Mouse (Mus musculus) liver, embryonic 12.5 days (tissue): Measurements from ENCODE around the gene Clasrp. TPM values are rescaled to one million over a fixed set of nuclear protein-coding genes. Genes with fewer than 3 reads are reported as not detected.
A peak's percentile ranks its signal among the peaks of the same experiment; 100 is the strongest.

Experiments used
- ATAC-seq: fragments of 200-750 bp; cut with Nextera tagmentation; 2 replicates; pipeline ENCODE4 v1.8.0; 2017; ENCODE audit warnings: moderate number of reproducible peaks, mild to moderate bottlenecking, moderate library complexity
- H3K27ac ChIP-seq: fragments of 300-500 bp; sonication (generic); 2 replicates; pipeline ENCODE4 v1.5.1; 2016; ENCODE audit warnings: mild to moderate bottlenecking
- H3K27me3 ChIP-seq: fragments of 300-500 bp; sonication (generic); replicated peaks from 2 replicates; pipeline ENCODE4 v1.6.1; 2016; ENCODE audit warnings: mild to moderate bottlenecking, moderate library complexity
- H3K36me3 ChIP-seq: fragments of 300-500 bp; sonication (generic); 2 replicates; pipeline ENCODE4 v1.6.1; 2016; ENCODE audit warnings: mild to moderate bottlenecking, moderate library complexity
- H3K4me1 ChIP-seq: fragments of 300-500 bp; sonication (generic); 2 replicates; pipeline ENCODE4 v1.6.1; 2016
- H3K4me2 ChIP-seq: fragments of 300-500 bp; sonication (generic); 2 replicates; pipeline ENCODE4 v1.6.1; 2016; ENCODE audit warnings: mild to moderate bottlenecking, moderate library complexity
- H3K4me3 ChIP-seq: fragments of 300-500 bp; sonication (generic); 2 replicates; pipeline ENCODE4 v1.5.1; 2016; ENCODE audit warnings: mild to moderate bottlenecking, moderate library complexity
- H3K9ac ChIP-seq: fragments of 300-500 bp; sonication (generic); 2 replicates; pipeline ENCODE4 v1.6.1; 2016; ENCODE audit warnings: mild to moderate bottlenecking, moderate library complexity
- H3K9me3 ChIP-seq: fragments of 300-500 bp; sonication (generic); replicated peaks from 2 replicates; pipeline ENCODE4 v1.6.1; 2016; ENCODE audit warnings: mild to moderate bottlenecking, moderate library complexity
- WGBS: fragments of 180-500 bp; shearing (Covaris S2); methylation state at CpG from one replicate; pipeline ENCODE4 v1.1.7; 2016; ENCODE audit not compliant: insufficient replicate concordance; 5-methylcytosine and 5-hydroxymethylcytosine counted together
- polyA plus RNA-seq: library from polyadenylated mRNA; unstranded; fragments of >200 nt; fragmentation: Nextera tagmentation; extraction: Ambion mirVana; gene quantifications from 2 replicates; pipeline ENCODE4 v1.2.1, GENCODE M21; 2016

The Clasrp gene
- polyA plus RNA-seq, 1 experiment from 2014 or later = 23.9 TPM

GRCm38 (mm10) chr7:19546007-19546406 lies 58.3 kb downstream of the Clasrp start:
- Histone ChIP-seq H3K9ac (no peak overlapping the region), H3K27ac (no peak overlapping the region), H3K4me3 (no peak overlapping the region), H3K27me3 (no peaks in the 10 kb centered on the region), H3K36me3 (peaks cover 36% of the 10 kb centered on the region), H3K4me2 (no peak overlapping the region), H3K9me3 (no peaks in the 10 kb centered on the region), H3K4me1 (peaks cover 52% of the 10 kb centered on the region)
- WGBS = 81% methylated on average over 3 of the region's 3 CpGs
- ATAC-seq = no peak

DNA sequence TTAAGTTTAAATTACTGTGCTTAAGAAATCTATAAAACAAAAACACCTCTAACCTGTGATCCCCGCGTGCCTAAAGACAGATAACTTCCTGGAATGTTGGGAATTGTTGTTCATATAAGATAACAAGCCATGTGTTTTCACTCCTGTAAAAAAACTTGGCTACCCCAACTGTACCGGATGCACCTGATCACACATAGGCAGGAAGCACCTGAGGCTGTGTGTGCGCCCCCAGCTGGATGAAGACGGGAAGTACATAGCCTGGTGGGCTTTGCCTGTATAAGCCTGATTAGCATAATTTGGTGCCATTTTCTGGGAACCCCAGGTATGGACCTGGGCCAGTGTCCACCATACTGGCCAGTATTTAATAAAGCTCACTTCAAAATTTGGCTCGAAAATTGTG lies 60.7 kb downstream of the Clasrp start:
- no peak for ATAC-seq
- no peak overlapping the region for H3K27ac ChIP-seq
- H3K9me3 ChIP-seq = no peaks in the 10 kb centered on the region
- H3K4me3 ChIP-seq = no peak overlapping the region
- no peaks in the 10 kb centered on the region for H3K27me3 ChIP-seq
- peaks cover 30% of the 10 kb centered on the region for H3K36me3 ChIP-seq
- no peak overlapping the region for H3K9ac ChIP-seq
- H3K4me2 ChIP-seq = no peak overlapping the region
- peaks cover 51% of the 10 kb centered on the region for H3K4me1 ChIP-seq
- 46% methylated on average over 6 of the region's 6 CpGs for WGBS

DNA sequence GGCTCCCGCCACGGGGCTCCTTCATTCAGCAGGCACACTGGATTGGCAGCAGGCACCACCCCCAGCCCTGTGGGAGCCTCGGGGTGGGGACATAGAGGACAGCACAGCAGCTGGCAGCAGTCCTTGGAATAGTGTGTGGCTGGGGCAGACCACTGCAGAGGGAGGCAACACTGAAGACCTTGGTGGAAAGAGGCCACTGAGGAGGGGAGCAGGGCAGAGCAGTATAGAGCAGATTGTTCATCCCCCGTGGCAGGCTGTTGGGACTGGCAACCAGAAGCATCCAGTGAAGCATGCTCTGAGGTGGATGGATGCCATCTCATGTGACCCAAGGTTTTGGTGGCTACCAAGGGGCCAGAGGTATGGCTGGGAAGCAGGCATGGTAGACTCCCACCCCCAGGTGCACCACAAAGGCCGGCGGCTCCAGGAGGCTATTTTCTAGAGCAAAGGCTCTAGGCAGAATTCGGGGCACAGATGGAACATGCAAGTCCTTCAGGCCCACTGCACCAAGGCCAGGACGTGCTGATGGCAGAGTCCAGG lies 62.1 kb downstream of the Clasrp start:
- no peak for ATAC-seq
- Histone ChIP-seq H3K27me3 (no peaks in the 10 kb centered on the region), H3K9ac (no peak overlapping the region), H3K36me3 (peaks cover 23% of the 10 kb centered on the region), H3K27ac (no peak overlapping the region), H3K4me1 (peaks cover 40% of the 10 kb centered on the region), H3K4me2 (no peak overlapping the region), H3K9me3 (no peaks in the 10 kb centered on the region), H3K4me3 (no peak overlapping the region)
- 70% methylated on average over 8 of the region's 8 CpGs for WGBS

DNA sequence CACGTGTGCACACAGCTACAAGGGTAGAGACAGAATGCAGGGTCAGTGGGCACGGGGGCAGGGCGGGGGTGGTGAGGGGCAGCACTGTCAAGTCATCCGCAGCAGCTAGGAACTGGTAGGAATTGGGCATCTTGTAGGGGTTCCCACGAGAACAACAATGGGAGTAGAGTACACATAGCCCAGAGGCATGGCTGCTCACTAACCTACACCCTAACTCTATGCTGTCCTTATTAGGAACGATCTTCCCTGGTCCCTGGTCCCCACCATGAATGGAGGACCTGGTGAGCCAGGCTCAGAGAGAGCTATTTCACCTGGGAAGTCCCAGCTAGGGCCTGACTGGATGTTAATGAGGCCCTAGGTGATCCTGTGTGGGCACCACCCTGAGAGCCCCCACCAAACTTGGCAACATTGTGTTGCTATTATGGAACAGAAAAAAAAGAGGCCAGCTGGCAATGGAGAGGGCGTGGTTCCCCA lies 62.6 kb downstream of the Clasrp start:
- H3K4me1 ChIP-seq = peaks cover 35% of the 10 kb centered on the region
- H3K9ac ChIP-seq = no peak overlapping the region
- 83% methylated on average over 7 of the region's 7 CpGs for WGBS
- ATAC-seq = 0 out of 2 replicates have a peak, but pooled peaks have one; percentile 9
- H3K4me2 ChIP-seq = no peak overlapping the region
- no peaks in the 10 kb centered on the region for H3K27me3 ChIP-seq
- no peak overlapping the region for H3K4me3 ChIP-seq
- H3K9me3 ChIP-seq = no peaks in the 10 kb centered on the region
- no peak overlapping the region for H3K27ac ChIP-seq
- peaks cover 25% of the 10 kb centered on the region for H3K36me3 ChIP-seq

GRCm38 (mm10) chr7:19540771-19541566 lies 63.3 kb downstream of the Clasrp start:
- Histone ChIP-seq H3K36me3 (peaks cover 28% of the 10 kb centered on the region), H3K4me2 (no peak overlapping the region), H3K9ac (no peak overlapping the region), H3K9me3 (no peaks in the 10 kb centered on the region), H3K4me1 (peaks cover 29% of the 10 kb centered on the region), H3K27me3 (no peaks in the 10 kb centered on the region), H3K27ac (no peak overlapping the region), H3K4me3 (no peak overlapping the region)
- no peak for ATAC-seq
- WGBS = 88% methylated on average over 2 of the region's 2 CpGs

GRCm38 (mm10) chr7:19534676-19535075 lies 69.6 kb downstream of the Clasrp start:
- Histone ChIP-seq H3K4me2 (no peak overlapping the region), H3K9ac (no peak overlapping the region), H3K27me3 (no peaks in the 10 kb centered on the region), H3K27ac (no peak overlapping the region), H3K36me3 (peaks cover 75% of the 10 kb centered on the region), H3K4me3 (no peak overlapping the region), H3K9me3 (no peaks in the 10 kb centered on the region), H3K4me1 (no peaks in the 10 kb centered on the region)
- ATAC-seq = no peak
- 97% methylated on average over 10 of the region's 10 CpGs for WGBS

DNA sequence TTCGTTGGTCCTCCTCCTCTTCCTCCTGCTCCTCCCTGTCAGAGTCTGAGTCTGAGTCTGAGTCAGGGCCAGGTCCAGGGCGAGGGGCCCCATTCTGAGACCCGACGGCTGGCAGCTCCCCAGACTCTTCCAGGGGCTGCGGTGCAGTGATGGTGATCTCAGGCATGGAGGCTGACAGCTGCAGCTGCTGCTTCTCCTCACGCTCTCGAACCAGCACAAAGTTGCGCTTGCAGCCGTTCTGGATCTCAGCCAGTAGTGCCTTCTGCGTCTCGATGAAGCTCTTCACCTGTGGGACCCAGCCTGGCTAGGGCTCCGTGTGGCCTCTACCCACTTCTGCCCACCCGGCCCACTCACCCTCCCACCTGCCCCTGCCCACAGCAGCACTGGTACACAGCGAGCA lies 72.0 kb downstream of the Clasrp start:
- Histone ChIP-seq H3K4me2 (no peak overlapping the region), H3K36me3 (peaks cover 84% of the 10 kb centered on the region)
- ATAC-seq = no peak

GRCm38 (mm10) chr7:19531077-19531476 lies 73.2 kb downstream of the Clasrp start:
- Histone ChIP-seq H3K27me3 (peaks cover 1% of the 10 kb centered on the region), H3K36me3 (peaks cover 72% of the 10 kb centered on the region), H3K9me3 (no peaks in the 10 kb centered on the region), H3K4me2 (no peak overlapping the region), H3K9ac (no peak overlapping the region), H3K4me3 (no peak overlapping the region), H3K27ac (no peak overlapping the region), H3K4me1 (no peaks in the 10 kb centered on the region)
- no peak for ATAC-seq
- WGBS = 82% methylated on average over 10 of the region's 10 CpGs

More for the DNA sequence above, 72.0 kb downstream of the Clasrp start:
- no peak overlapping the region for H3K4me3 ChIP-seq
- H3K27me3 ChIP-seq = no peaks in the 10 kb centered on the region
- H3K9ac ChIP-seq = no peak overlapping the region
- no peak overlapping the region for H3K27ac ChIP-seq
- 90% methylated on average over 14 of the region's 14 CpGs for WGBS
- H3K4me1 ChIP-seq = no peaks in the 10 kb centered on the region
- H3K9me3 ChIP-seq = no peaks in the 10 kb centered on the region

Other genes starting within 250 kb of the Clasrp start
- 19.5 and 19.9 TPM in 2 replicates for gene Cd3eap, start 245.0 kb downstream of the Clasrp start, polyA plus RNA-seq
- 1.7 and 1.9 TPM in 2 replicates for gene Ppp1r13l, start 244.7 kb downstream of the Clasrp start, polyA plus RNA-seq
- gene Ercc2, start 222.5 kb downstream of the Clasrp start, polyA plus RNA-seq = 9.9 and 10.9 TPM in 2 replicates
- gene Klc3, start 200.4 kb downstream of the Clasrp start, polyA plus RNA-seq = 0.58 and 1.2 TPM in 2 replicates
- gene Ckm, start 199.7 kb downstream of the Clasrp start, polyA plus RNA-seq = 0.15 and 0.20 TPM in 2 replicates
- gene Mark4, start 145.7 kb downstream of the Clasrp start, polyA plus RNA-seq = 3.8 and 4.2 TPM in 2 replicates
- gene Exoc3l2, start 141.2 kb downstream of the Clasrp start, polyA plus RNA-seq = 3.6 and 3.9 TPM in 2 replicates
- 2.1 TPM in 2 replicates for gene Bloc1s3, start 96.1 kb downstream of the Clasrp start, polyA plus RNA-seq
- 68.4 and 68.6 TPM in 2 replicates for gene Trappc6a, start 96.1 kb downstream of the Clasrp start, polyA plus RNA-seq
- not detected in 2 replicates for gene Nkpd1, start 86.6 kb downstream of the Clasrp start, polyA plus RNA-seq
- gene Ppp1r37, start 41.4 kb downstream of the Clasrp start, polyA plus RNA-seq = 19.1 and 20.2 TPM in 2 replicates
- gene Zfp296, start 27.2 kb downstream of the Clasrp start, polyA plus RNA-seq = 1.5 TPM in 2 replicates
- 101 TPM in 2 replicates for gene Gemin7, start 26.9 kb downstream of the Clasrp start, polyA plus RNA-seq
- 1.9 and 2.6 TPM in 2 replicates for gene Relb, start 25.0 kb upstream of the Clasrp start, polyA plus RNA-seq
- 75.1 and 75.2 TPM in 2 replicates for gene Clptm1, start 60.5 kb upstream of the Clasrp start, polyA plus RNA-seq
- gene Apoc2, start 73.5 kb upstream of the Clasrp start, polyA plus RNA-seq = 389 and 406 TPM in 2 replicates
- 2.7 and 4.9 TPM in 2 replicates for gene Gm44805, start 76.9 kb upstream of the Clasrp start, polyA plus RNA-seq
- 15.4 and 18.1 TPM in 2 replicates for gene Apoc4, start 77.0 kb upstream of the Clasrp start, polyA plus RNA-seq
- 190 and 197 TPM in 2 replicates for gene Apoc1, start 88.2 kb upstream of the Clasrp start, polyA plus RNA-seq
- 1,254 and 1,289 TPM in 2 replicates for gene Apoe, start 94.7 kb upstream of the Clasrp start, polyA plus RNA-seq
- gene Tomm40, start 111.0 kb upstream of the Clasrp start, polyA plus RNA-seq = 188 and 207 TPM in 2 replicates
- gene Nectin2, start 146.0 kb upstream of the Clasrp start, polyA plus RNA-seq = 31.9 and 34.4 TPM in 2 replicates
- gene Bcam, start 166.5 kb upstream of the Clasrp start, polyA plus RNA-seq = 11.1 and 11.3 TPM in 2 replicates
- gene Cblc, start 192.3 kb upstream of the Clasrp start, polyA plus RNA-seq = 0.95 and 1.0 TPM in 2 replicates
- 3.7 and 5.4 TPM in 2 replicates for gene Bcl3, start 218.3 kb upstream of the Clasrp start, polyA plus RNA-seq
- gene Gm19345, start 247.5 kb upstream of the Clasrp start, polyA plus RNA-seq = not detected in 2 replicates